Mouse (Mus musculus) forebrain, embryonic 14.5 days (tissue): ENCODE data around the gene Cpm. TPM values are rescaled to one million over a fixed set of nuclear protein-coding genes. Genes with fewer than 3 reads are reported as not detected.

Experiments
- ATAC-seq: fragments of 200-750 bp; cut with Nextera tagmentation; 2 replicates; pipeline ENCODE4 v1.8.0; 2017; ENCODE audit warnings: mild to moderate bottlenecking, moderate library complexity
- DNase-seq: peaks from one replicate; pipeline ENCODE4 v3.0.0-alpha.2; 2015; ENCODE audit warnings: low spot score
- H3K27ac ChIP-seq: fragments of 300-500 bp; sonication (generic); 2 replicates; pipeline ENCODE4 v1.5.1; 2014; ENCODE audit warnings: low read depth, mild to moderate bottlenecking, control low read depth, low read length, moderate library complexity
- H3K27me3 ChIP-seq: fragments of 300-500 bp; sonication (generic); replicated peaks from 2 replicates; pipeline ENCODE4 v1.6.1; 2014; ENCODE audit warnings: low read length, control low read depth, mixed read lengths; ENCODE audit not compliant: control insufficient read depth, insufficient read depth
- H3K36me3 ChIP-seq: fragments of 300-500 bp; sonication (generic); 2 replicates; pipeline ENCODE4 v1.6.1; 2014; ENCODE audit warnings: low read length, control low read depth; ENCODE audit not compliant: control insufficient read depth, insufficient read depth
- H3K4me1 ChIP-seq: fragments of 300-500 bp; sonication (generic); 2 replicates; pipeline ENCODE4 v1.6.1; 2014; ENCODE audit warnings: antibody characterized with exemption, low read length, control low read depth; ENCODE audit not compliant: control insufficient read depth, insufficient read depth
- H3K4me2 ChIP-seq: fragments of 300-500 bp; sonication (generic); 2 replicates; pipeline ENCODE4 v1.6.1; 2014; ENCODE audit warnings: mild to moderate bottlenecking, control low read depth, low read length
- H3K4me3 ChIP-seq: fragments of 300-500 bp; sonication (generic); 2 replicates; pipeline ENCODE4 v1.5.1; 2014; ENCODE audit warnings: low read depth, low read length, control low read depth
- H3K9ac ChIP-seq: fragments of 300-500 bp; sonication (generic); 2 replicates; pipeline ENCODE4 v1.6.1; 2014; ENCODE audit warnings: mild to moderate bottlenecking, low read length, control low read depth, moderate library complexity
- H3K9me3 ChIP-seq: fragments of 300-500 bp; sonication (generic); replicated peaks from 2 replicates; pipeline ENCODE4 v1.6.1; 2016; ENCODE audit warnings: low read length, control low read depth, mixed read lengths; ENCODE audit not compliant: control insufficient read depth
- WGBS: fragments of 180-500 bp; shearing (Covaris S2); extraction: QIAGEN DNeasy Blood & Tissue Kit; methylation state at CpG from one replicate; pipeline ENCODE4 v1.1.7; 2014; 5-methylcytosine and 5-hydroxymethylcytosine counted together
- polyA plus RNA-seq: library from polyadenylated mRNA; unstranded; fragments of >200 nt; fragmentation: Nextera tagmentation; extraction: Ambion mirVana; gene quantifications from 2 replicates; pipeline ENCODE4 v1.2.1, GENCODE M21; 2014

Gene Cpm
- polyA plus RNA-seq, 1 experiment from 2014 or later: 6.1 TPM

GRCm38 (mm10) chr10:117726888-117727385, 97.6 kb downstream of the Cpm start:
- no peak overlapping the region for H3K27ac ChIP-seq
- DNase-seq (no peak), ATAC-seq (no peak)
- H3K4me3 ChIP-seq: no peak overlapping the region
- no peaks in the 10 kb centered on the region for H3K9me3 ChIP-seq
- no peak overlapping the region for H3K9ac ChIP-seq
- H3K4me2 ChIP-seq: no peak overlapping the region
- no peaks in the 10 kb centered on the region for H3K36me3 ChIP-seq
- 95% methylated on average over 4 of the region's 4 CpGs for WGBS
- H3K4me1 ChIP-seq: no peaks in the 10 kb centered on the region
- H3K27me3 ChIP-seq: no peaks in the 10 kb centered on the region

- Histone ChIP-seq H3K4me2 (no peak overlapping the region), H3K4me1 (no peaks in the 10 kb centered on the region), H3K27me3 (no peaks in the 10 kb centered on the region), H3K36me3 (no peaks in the 10 kb centered on the region), H3K4me3 (no peak overlapping the region), H3K27ac (no peak overlapping the region), H3K9ac (no peak overlapping the region), H3K9me3 (no peaks in the 10 kb centered on the region)
- 72% methylated on average over 9 of the region's 9 CpGs for WGBS
- ATAC-seq (no peak), DNase-seq (no peak)
Measured at GRCm38 (mm10) chr10:117727518-117728110, 98.3 kb downstream of the Cpm start.

GRCm38 (mm10) chr10:117728574-117728973, 99.3 kb downstream of the Cpm start:
- WGBS: 89% methylated on average over 5 of the region's 5 CpGs
- H3K4me1 ChIP-seq: no peaks in the 10 kb centered on the region
- no peaks in the 10 kb centered on the region for H3K9me3 ChIP-seq
- H3K27me3 ChIP-seq: no peaks in the 10 kb centered on the region
- H3K9ac ChIP-seq: no peak overlapping the region
- no peak overlapping the region for H3K4me2 ChIP-seq
- H3K4me3 ChIP-seq: no peak overlapping the region
- H3K27ac ChIP-seq: no peak overlapping the region
- DNase-seq (no peak), ATAC-seq (no peak)
- peaks cover 5% of the 10 kb centered on the region; the same call in 1 of the 2 replicates for H3K36me3 ChIP-seq

GRCm38 (mm10) chr10:117729139-117729814, 100.0 kb downstream of the Cpm start:
- H3K4me3 ChIP-seq: no peak overlapping the region
- H3K4me1 ChIP-seq: no peaks in the 10 kb centered on the region
- H3K36me3 ChIP-seq: peaks cover 5% of the 10 kb centered on the region; the same call in 1 of the 2 replicates
- H3K9ac ChIP-seq: no peak overlapping the region
- 80% methylated on average over 11 of the region's 11 CpGs for WGBS
- H3K9me3 ChIP-seq: no peaks in the 10 kb centered on the region
- ATAC-seq (no peak), DNase-seq (no peak)
- H3K27me3 ChIP-seq: no peaks in the 10 kb centered on the region
- no peak overlapping the region for H3K4me2 ChIP-seq
- H3K27ac ChIP-seq: no peak overlapping the region

GRCm38 (mm10) chr10:117730140-117730539, 100.8 kb downstream of the Cpm start:
- no peaks in the 10 kb centered on the region for H3K27me3 ChIP-seq
- H3K9ac ChIP-seq: no peak overlapping the region
- no peak overlapping the region for H3K4me2 ChIP-seq
- no peak overlapping the region for H3K27ac ChIP-seq
- peaks cover 5% of the 10 kb centered on the region; the same call in 1 of the 2 replicates for H3K36me3 ChIP-seq
- H3K9me3 ChIP-seq: no peaks in the 10 kb centered on the region
- WGBS: 96% methylated on average over 7 of the region's 7 CpGs
- H3K4me1 ChIP-seq: no peaks in the 10 kb centered on the region
- H3K4me3 ChIP-seq: no peak overlapping the region
- DNase-seq (no peak), ATAC-seq (no peak)

GRCm38 (mm10) chr10:117730637-117731203, 101.4 kb downstream of the Cpm start:
- H3K4me3 ChIP-seq: no peak overlapping the region
- no peak overlapping the region for H3K4me2 ChIP-seq
- WGBS: 94% methylated on average over 12 of the region's 12 CpGs
- H3K27me3 ChIP-seq: no peaks in the 10 kb centered on the region
- H3K4me1 ChIP-seq: no peaks in the 10 kb centered on the region
- H3K9ac ChIP-seq: no peak overlapping the region
- H3K9me3 ChIP-seq: no peaks in the 10 kb centered on the region
- ATAC-seq (no peak), DNase-seq (no peak)
- peaks cover 7% of the 10 kb centered on the region; the same call in 1 of the 2 replicates for H3K36me3 ChIP-seq
- H3K27ac ChIP-seq: no peak overlapping the region

GRCm38 (mm10) chr10:117731244-117732101, 102.2 kb downstream of the Cpm start:
- H3K4me3 ChIP-seq: no peak overlapping the region
- H3K9ac ChIP-seq: no peak overlapping the region
- H3K4me1 ChIP-seq: no peaks in the 10 kb centered on the region
- no peaks in the 10 kb centered on the region for H3K27me3 ChIP-seq
- H3K4me2 ChIP-seq: no peak overlapping the region
- ATAC-seq (no peak), DNase-seq (no peak)
- no peak overlapping the region for H3K27ac ChIP-seq
- no peaks in the 10 kb centered on the region for H3K9me3 ChIP-seq
- H3K36me3 ChIP-seq: peaks cover 11% of the 10 kb centered on the region; the same call in 1 of the 2 replicates
- WGBS: 67% methylated on average over 14 of the region's 15 CpGs

GRCm38 (mm10) chr10:117732184-117732583, 102.9 kb downstream of the Cpm start:
- H3K27ac ChIP-seq: no peak overlapping the region
- H3K36me3 ChIP-seq: peaks cover 18% of the 10 kb centered on the region; the same call in 1 of the 2 replicates
- no peaks in the 10 kb centered on the region for H3K9me3 ChIP-seq
- no peak overlapping the region for H3K9ac ChIP-seq
- H3K4me2 ChIP-seq: no peak overlapping the region
- no peak for DNase-seq
- 91% methylated on average over 5 of the region's 5 CpGs for WGBS
- no peaks in the 10 kb centered on the region for H3K4me1 ChIP-seq
- H3K4me3 ChIP-seq: no peak overlapping the region
- no peak for ATAC-seq
- H3K27me3 ChIP-seq: no peaks in the 10 kb centered on the region
